Mouse (Mus musculus) layer of hippocampus, postnatal 25 days (tissue): ENCODE measurements around the gene 4833420G17Rik. TPM values are rescaled to one million over a fixed set of nuclear protein-coding genes. Genes with fewer than 3 reads are reported as not detected.
"Not testable (repeated sequence)": the region's sequence is repeated elsewhere in the genome, so short reads cannot be mapped to it uniquely, and the experiment has no call there.

ENCODE experiments used
- DNase-seq, 2 experiments: peaks; one replicate each; pipeline ENCODE4 v3.0.0; 2022; ENCODE audit warnings: mixed read lengths in 2 of 2, low spot score in 1 of 2; ENCODE audit errors: extremely low spot score in 1 of 2
- total RNA-seq, 2 experiments: library from RNA; stranded (reverse); gene quantifications; 2 replicates each; pipeline ENCODE4 v1.2.3; 2021

4833420G17Rik gene
- total RNA-seq, result 10 to 100 TPM; 23.2 to 28.0 TPM

DNA sequence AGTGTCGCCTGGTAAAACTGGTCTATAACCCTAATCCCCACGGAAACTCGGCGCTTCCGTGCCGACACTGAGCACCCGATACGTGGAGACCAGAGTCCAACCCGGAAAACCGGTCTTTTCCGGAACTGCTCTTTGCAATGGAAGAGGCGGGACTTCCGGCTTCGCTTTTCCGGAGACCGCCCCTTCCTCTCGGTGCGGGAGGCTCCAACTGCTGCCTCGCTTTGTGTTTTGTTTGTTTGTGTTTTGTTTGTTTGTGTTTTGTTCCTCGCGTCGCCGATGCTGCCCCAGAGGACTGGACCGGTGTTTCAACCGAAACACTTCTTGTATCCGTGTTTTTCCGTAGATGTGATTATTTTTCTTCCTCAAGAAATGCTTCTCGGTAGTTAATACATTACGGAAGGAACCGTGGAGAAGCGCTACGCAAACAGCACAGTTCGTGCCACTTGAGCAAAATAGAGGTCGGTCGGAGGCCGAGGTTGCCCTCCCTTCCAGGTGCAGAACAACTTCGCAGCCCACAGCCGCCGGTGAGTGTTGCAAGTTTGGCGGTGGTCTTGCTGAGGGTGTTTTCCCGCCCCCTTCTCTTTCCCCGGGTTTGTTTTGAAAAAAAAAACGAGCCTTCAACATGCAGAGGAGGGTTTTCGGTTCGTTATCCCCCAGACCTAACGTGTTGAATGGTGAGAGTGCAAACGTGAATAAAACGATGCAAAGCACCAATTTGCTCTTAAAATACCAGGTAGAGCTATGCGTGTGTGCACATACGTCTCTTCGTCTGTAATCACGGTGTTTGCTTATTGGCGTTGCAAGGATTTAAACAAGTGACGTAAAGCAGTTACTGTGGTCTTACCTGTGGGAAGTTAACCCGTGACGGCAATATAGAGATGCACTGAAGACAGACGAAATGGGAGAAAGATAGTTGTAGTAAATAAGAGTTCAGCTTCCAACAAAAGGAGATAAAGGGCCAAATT, at the start of gene 4833420G17Rik:
4833420G17Rik (plus strand) TSS at position 173 of the 965 bp plus-strand sequence.
- DNase-seq, result peak; percentile 65 to 79

DNA sequence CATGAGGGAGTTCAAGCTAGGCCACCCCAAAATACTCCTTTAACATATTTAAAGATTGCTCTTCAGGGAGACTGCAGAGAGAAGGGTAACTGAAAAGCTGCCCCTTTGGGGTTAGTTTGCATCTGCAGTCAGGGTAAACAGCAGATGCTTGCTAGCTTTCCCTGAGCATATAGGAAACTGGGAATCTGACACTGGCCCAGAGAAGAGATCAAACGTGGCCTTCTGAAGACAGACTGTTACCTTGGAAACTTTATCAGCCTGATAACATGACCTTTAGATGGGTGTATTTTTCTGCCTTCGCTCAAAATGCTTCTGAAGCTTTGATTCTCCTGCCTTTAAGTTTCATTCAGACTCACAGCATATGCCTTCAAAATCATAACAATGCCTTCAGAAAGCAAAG, 49.5 kb upstream of the 4833420G17Rik start:
- DNase-seq, result no peak

DNA sequence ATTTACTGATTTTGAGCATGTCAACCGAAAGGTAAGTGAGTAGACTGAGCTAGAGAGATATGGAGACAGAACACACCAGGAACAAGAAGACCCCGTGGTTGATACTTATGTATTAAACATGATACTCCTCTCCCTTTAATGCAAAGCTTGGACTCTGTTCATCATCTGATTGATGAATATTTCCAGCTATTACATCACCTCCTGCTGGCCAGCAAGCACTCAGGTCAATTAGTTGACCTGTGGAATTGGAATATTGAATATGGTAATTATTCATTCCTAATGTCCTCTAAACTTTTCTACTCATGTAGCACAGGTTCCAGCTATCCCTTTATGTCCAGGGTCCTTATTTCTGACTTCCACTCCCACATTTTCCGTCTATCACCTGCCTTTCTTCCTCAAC, 44.1 kb upstream of the 4833420G17Rik start:
- DNase-seq, result no peak

DNA sequence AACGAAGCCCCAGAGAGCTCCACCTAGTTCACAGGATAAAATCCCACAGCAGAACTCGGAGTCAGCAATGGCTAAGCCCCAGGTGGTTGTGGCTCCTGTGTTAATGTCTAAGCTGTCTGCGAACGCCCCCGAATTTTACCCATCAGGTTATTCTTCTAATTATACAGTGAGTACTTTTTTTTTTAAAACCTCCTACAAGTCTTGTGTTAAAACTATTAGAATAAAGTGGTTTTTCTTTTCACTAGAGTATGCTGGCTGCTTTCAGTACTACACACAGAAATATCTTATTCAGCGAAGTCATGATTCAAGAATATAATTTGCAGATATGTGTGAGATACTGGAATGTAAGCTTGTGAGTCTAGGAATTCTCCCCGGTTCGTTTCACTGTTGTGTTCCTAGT, 32.4 kb upstream of the 4833420G17Rik start:
- DNase-seq, result no peak

DNA sequence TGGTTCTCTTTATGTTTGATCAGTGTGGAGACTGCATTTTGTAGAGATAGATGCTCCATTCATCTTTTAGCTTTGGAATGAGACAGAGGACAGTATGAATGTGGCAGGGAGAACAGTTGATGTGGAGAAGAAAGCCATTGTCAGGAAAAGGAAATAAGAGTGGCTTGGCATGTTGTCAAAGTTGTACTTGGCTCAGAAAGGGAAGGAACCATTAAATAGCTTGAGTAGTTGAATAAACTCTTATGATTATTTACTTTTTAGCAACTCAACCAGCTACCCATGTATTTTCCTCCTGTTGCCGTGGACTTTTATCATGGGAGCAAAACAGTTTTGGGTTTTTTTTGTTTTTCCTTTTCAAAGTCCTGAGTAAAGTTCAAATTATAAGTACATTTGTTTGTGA, 30.5 kb upstream of the 4833420G17Rik start:
- DNase-seq, result no peak

DNA sequence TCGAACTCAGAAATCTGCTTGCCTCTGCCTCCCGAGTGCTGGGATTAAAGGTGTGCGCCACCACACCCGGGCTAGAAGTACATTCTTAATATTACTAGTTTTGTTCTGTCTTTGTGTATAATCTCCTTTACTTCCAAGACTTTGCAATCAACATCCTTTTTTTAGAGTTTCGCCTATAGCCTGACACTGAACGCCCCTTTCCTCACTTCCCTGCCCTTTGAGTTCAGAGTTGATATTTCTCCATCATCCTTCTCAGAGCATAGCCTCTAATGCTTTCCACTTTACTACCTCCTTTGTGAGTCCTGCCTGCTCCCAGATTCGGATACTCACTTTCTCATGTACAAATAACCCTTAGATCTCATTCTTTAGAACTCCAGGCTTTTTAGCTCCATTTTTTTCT, 28.2 kb upstream of the 4833420G17Rik start:
- no peak for DNase-seq

DNA sequence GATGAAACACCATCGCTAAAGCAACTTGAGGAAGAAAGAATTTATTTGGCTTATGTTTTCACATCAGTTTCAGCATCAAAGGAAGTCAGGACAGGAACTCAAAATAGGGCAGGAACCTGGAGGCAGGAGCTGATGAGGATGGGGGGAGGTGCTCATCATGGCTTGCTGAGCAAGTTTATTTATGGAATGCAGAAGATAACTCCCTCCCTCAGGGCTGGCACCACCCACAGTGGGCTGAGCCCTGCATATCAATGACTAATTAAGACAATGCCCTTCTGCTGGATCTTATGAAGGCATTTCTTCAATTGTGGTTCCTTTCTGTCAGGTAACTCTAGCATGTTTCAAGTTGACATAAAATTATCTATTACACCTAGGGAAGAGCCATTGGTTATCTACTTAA, 20.3 kb upstream of the 4833420G17Rik start:
- no peak for DNase-seq

DNA sequence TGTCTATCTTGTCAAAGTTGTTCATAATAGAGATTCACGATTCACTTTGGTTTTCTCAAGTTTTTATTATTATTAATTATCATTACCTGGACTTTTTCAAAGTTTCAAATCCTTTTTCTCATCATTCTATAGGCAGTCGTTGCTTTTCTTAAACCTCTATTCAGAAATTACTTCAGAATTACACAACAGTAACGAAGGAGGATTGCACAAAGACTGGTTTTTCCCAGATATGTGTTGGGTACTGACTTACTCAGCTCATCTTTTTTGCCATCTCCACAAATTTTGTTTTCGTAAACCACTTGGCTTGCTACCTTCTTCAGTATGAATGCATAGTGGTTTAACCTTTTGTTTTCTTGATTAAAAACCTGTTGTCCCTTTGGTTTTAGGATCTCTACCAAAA, 9.0 kb upstream of the 4833420G17Rik start:
- DNase-seq, result no peak

DNA sequence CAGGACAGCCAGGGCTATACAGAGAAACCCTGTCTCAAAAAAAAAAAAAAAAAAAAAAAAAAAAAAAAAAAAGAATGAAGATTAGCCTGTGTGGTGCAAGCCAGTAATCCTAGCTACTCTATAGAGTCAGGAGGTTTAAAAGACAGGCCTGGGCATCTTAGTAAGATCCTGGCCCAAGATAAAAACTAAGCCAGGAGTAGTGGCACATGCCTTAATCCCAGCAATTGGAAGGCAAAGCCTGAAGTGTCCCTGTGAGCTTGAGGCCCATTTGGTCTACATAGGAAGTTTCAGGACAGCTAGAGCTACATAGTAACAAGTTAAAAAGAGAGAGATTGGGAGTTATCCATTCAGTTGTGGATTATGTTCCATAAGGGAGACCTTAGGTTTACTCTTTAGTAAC, 7.5 kb upstream of the 4833420G17Rik start:
- DNase-seq, result no peak

DNA sequence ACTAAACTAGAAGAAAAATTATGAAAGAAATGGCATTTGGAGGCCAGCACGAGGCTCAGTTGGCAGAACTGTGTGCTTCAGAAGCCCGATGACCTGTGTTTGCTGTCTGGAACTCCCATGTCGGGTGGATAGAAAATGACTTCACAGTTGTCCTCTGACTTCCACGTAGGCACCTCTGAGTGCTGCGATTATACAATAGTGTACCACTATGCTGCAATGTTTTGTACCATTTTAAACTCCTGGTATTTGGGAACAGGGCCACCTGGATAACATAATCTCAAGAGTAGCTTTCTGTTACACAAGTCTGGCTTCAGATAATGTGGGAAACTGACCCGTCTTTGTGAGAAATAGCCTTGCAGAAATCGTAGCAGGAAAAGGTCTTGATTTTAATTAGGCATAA, 6.2 kb upstream of the 4833420G17Rik start:
- DNase-seq, result no peak

DNA sequence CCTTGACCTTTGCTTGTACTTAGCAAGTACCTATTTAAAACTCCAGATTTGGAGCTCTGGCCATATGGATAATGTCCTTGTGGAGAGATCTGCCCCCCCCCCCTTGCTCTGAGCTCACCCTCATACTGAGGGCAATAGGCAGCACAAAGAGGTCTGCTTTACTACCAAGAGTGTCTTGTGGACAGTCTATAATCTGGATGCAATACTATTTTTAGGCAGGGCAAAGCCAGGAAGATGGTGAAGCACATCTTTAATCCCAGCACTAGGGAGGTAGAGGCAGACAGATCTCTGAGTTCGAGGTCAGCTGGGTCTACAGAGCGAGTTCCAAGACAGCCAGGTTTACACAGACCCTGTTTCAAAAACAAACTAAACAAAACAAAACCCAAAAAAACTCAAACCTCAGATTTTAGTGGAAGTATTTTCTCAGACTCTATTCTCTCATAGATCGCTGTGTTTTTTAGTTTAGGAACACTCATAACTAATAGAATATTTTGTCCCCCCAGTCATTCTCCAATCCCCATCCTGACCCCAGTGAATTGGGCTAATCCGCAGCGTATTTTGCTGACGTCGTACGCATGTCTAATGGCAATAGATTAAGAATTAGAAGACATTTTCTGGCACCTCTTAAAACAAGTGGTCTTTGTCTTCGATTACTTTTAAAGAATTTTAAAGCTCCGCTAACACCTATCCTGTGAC, 520 bp upstream of the 4833420G17Rik start:
- no peak for DNase-seq

DNA sequence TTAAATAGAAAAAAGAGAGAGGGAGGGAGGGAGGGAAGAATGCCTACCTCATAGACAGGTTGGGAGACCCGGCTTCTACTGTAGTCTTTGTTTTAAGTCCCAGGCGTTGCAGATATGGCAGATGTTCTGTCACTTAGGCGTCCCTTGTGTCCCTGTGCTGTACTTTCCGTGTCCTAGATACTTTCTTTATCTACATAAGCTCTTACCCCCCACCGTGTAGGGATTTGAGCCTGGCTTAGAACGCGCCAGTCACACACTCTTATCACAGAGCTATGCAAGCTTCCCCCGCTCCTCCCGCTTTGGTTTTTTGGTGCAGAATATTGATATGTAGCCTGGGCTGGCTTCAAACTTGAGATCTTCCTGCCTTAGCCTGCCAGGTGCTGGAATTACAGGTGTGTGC, 14.1 kb downstream of the 4833420G17Rik start:
- DNase-seq, result no peak

DNA sequence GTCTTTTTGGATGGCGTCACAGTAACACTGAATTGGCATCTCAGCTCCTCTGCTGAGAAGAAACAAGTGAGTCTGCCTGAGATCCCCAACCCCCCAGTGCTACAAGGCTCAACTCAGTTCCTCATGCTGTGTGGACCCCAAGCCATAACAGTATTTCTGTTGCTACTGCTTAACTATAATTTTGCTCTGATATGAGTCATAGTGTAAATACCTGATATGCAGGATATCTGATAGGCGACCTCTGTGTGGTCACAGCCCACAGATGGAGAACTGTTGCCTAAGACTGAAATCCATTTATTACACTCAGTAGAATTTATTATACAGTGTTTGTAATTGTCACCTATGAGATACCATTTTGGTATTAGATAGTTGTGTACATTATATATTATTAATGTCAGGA, 15.2 kb downstream of the 4833420G17Rik start:
- no peak for DNase-seq

DNA sequence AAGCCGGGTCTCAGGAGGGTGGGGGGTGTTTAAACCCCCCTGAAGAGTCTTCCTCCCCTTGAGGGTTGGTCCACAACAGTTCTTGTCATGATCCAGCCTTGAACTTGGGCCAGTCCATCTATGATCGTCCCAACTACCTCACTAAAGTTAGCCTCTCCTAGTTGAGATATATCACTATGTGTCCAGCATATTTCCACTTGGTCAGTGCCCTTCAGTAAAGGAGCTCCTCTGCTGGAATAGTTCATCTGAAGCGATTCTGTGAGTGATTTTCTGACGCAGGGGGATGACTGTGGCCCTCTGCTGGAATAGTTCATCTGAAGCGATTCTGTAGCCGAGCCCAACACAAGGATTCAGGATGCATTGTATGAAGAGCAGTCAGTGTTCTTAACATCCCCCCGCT, 24.8 kb downstream of the 4833420G17Rik start:
- DNase-seq, result no peak

DNA sequence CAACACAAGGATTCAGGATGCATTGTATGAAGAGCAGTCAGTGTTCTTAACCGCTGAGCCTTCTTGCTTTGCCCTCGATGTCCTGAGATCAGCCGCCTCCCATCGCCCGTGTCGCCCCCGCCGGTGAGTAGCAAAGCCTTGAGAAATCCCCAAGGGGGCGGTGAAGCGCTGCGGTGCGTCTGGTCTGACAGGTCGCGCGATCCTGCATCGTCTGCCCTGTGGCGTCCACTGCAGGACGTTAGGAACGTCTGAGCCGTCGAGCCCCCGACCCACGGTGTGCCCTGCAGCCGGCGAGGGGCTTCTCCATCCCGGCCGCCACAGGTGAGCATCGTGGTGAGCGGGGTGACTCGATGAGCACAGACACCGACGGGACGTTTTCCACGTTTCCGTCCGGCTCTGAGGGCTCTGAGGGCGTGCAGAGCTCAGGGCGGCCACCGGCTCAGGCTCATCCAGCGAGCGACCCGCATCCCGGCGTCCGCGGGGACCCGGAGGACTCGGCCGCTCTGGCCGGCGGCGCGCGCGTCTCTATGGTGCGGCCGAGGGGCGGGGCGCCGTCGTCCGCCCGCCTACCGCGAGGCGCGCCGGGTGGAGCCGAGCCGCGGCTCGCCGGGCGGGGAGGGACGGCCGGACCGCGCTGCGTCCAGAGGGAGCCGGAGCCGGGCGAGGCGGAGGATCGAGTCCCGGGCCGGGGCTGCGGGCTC, 25.5 kb downstream of the 4833420G17Rik start, which contains the start of the genes Tmem267 and 3110070M22Rik:
Tmem267 (plus strand) TSS at position 160 of the 701 bp plus-strand sequence.
3110070M22Rik (minus strand) TSS at position 504 of the 701 bp plus-strand sequence.
- peak; percentile 76 to 81 for DNase-seq

DNA sequence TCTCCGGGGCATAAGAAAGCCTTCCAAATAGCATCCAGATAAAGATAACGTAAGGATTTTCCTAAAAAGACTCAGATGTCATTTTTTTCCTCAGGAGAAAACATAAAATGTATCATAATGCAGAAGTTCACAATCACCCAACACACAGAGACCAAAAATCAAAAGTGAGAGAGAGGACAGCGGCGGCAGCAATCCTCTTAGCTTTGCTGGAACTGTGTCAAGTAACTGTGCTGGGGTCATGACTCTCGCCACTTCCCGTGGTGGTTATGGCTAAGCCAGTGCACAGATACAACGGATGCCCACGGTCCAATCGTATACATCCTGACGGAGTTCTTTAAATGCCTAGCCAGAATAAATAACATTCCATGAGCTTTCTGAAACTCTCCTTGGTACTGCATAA, 29.5 kb downstream of the 4833420G17Rik start:
- DNase-seq, result not testable (repeated sequence)

DNA sequence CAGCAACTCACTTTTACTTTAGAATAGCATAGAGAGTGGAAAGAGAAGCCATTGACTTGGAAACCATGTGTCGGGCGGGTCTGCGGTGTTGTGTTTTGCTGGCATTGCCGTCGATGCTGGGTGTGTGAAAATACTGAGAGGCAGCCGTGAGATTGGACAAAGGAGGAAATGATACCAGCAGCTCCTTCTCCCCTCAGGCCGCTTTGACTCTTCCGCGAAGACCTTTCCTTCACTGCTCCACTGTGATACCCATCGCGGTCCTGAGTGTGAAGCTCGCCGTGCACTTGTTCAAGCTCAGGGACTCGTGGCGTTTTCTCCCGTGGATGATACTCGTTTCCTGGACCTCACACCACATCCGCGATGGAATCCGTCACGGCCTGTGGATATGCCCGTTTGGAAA, 32.4 kb downstream of the 4833420G17Rik start:
- DNase-seq, result not testable (repeated sequence)
